Mouse (Mus musculus): ENCODE measurements around the gene Zfp949. TPM values are rescaled to one million over a fixed set of nuclear protein-coding genes. Genes with fewer than 3 reads are reported as not detected.
A peak's percentile ranks its signal among the peaks of the same experiment; 100 is the strongest.

Gene Zfp949
- total RNA-seq (2014; fragmentation: Nextera tagmentation) (14.9 and 30.9 TPM in 2 replicates), total RNA-seq (2017) (13.6 and 14.0 TPM in 2 replicates), polyA plus RNA-seq (2012) (0.45 and 0.93 TPM in 2 replicates)

DNA sequence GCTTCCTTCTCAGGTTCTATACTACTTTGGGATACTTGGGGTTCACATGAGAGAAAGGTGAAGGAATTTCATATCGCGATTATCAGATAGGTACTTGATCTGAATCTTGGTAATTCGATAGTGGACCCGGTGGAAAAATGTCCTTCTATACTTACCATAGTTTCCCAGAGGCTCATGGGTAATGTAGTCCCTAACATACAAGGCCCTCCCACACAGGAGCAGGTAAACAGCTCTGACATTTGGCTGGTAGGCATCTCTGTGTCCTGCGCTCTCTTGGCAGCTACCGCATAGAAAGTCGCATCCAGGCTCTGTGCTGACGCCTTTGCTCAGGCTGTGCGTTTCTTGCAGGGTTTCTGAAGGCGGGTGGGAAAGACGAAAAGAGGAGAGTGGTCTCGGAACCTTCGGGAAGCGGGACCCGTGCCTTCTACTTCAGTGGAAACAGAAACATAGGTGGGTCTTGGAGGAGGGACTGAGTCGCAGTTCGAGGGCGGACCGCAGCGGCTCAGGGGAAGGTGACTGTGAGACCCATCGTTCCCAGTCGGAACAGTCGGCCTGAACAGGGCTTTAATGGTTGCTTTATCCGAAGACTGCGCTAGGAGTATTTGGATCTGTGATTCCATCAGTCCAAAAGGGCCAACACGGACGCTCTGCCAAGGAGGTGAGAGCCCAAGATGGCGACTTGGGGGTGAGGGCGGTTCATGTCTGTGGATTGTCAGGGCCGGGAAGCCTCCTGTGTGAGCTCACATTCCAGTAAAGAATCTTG is at the start of gene Zfp949:
Gene Zfp949 (plus strand): TSS at position 170 of the 763 bp plus-strand sequence.
- H3K4me1 ChIP-seq (ENCODE audit: insufficient read depth, low read depth, low read length), result peaks cover 32% of the 10 kb centered on the region
- peak within 1 kb of the TSS; percentile 74 for H3K4me3 ChIP-seq (ENCODE audit: low read depth, low read length)
- no peaks in the 10 kb centered on the region for H3K9me3 ChIP-seq (replicated peaks)
- H3K27me3 ChIP-seq (ENCODE audit: insufficient read depth, low read length), result no peaks in the 10 kb centered on the region
- DNase-seq (ENCODE audit: low spot score) (peak; percentile 57), ATAC-seq (ENCODE audit: extremely low read depth, insufficient number of reproducible peaks, low FRiP score, poor library complexity, severe bottlenecking) (peak; percentile 82)
- peaks cover 22% of the 10 kb centered on the region for H3K36me3 ChIP-seq (replicated peaks)
- TF ChIP-seq TAL1 (conservative IDR thresholded peaks at IDR 0.05; ENCODE audit: low read depth, low read length), result no peak
- TF ChIP-seq GATA1 (IDR thresholded peaks at IDR 0.05; ENCODE audit: borderline replicate concordance, low read length), result no peak
- TF ChIP-seq POLR2AphosphoS5 (IDR thresholded peaks at IDR 0.05; ENCODE audit: insufficient replicate concordance, low read depth, low read length), result no peak
- no peak for TF ChIP-seq CTCF (IDR thresholded peaks at IDR 0.05; ENCODE audit: low read depth, low read length)
- no peak for TF ChIP-seq GATA2 (IDR thresholded peaks at IDR 0.05; ENCODE audit: borderline replicate concordance, low read depth, low read length)

DNA sequence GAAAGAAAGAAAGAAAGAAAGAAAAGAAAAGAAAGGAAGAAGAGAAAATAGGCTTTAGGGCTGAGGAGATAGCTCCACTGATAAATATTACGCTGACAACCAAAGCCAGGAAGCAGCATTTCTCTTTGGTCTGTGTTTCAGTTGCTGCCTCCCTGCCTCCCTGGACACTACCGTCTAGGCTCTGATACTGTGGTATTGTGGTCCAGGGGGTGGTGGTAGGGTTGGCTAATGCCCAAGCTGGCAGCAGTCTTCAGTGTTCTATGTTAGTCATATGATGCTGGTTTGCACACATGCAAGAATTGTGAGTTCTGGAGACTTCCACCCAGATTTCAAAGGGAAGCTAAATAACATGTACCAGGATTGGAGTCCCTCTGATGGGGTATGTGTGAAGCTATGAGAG is 47.7 kb upstream of the Zfp949 start:
- Histone ChIP-seq H3K9me3 (replicated peaks) (no peaks in the 10 kb centered on the region), H3K4me3 (ENCODE audit: low read depth, low read length) (no peak overlapping the region), H3K27me3 (ENCODE audit: insufficient read depth, low read length) (peaks cover 41% of the 10 kb centered on the region), H3K36me3 (replicated peaks) (no peaks in the 10 kb centered on the region), H3K4me1 (ENCODE audit: insufficient read depth, low read depth, low read length) (no peaks in the 10 kb centered on the region)
- ATAC-seq (ENCODE audit: extremely low read depth, insufficient number of reproducible peaks, low FRiP score, poor library complexity, severe bottlenecking), result no peak
- TF ChIP-seq GATA1 (IDR thresholded peaks at IDR 0.05; ENCODE audit: borderline replicate concordance, low read length) (no peak), GATA2 (IDR thresholded peaks at IDR 0.05; ENCODE audit: borderline replicate concordance, low read depth, low read length) (no peak), TAL1 (conservative IDR thresholded peaks at IDR 0.05; ENCODE audit: low read depth, low read length) (no peak), POLR2AphosphoS5 (IDR thresholded peaks at IDR 0.05; ENCODE audit: insufficient replicate concordance, low read depth, low read length) (no peak), CTCF (IDR thresholded peaks at IDR 0.05; ENCODE audit: low read depth, low read length) (no peak)
- no peak for DNase-seq (ENCODE audit: low spot score)

DNA sequence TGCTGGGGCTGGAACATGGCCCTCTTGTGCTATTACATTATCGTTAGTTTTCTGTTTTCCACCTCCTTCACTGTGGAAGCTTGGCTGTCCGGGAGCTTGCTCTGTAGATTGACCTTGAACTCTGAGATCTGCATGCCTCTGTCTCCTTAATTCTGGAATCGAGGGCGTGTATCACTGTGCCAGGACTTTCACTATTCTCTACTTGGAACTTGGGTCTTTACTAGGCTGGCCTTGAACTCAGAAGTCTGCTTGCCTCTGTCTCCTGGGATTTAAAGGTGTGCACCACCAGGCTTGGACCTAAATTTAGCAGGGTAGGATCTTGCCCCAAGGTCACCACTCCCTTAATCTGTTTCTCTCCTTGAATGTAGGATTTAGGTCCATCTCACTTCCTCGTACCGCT is 46.0 kb upstream of the Zfp949 start:
- TF ChIP-seq GATA2 (IDR thresholded peaks at IDR 0.05; ENCODE audit: borderline replicate concordance, low read depth, low read length) (no peak), GATA1 (IDR thresholded peaks at IDR 0.05; ENCODE audit: borderline replicate concordance, low read length) (no peak), TAL1 (conservative IDR thresholded peaks at IDR 0.05; ENCODE audit: low read depth, low read length) (no peak), CTCF (IDR thresholded peaks at IDR 0.05; ENCODE audit: low read depth, low read length) (no peak), POLR2AphosphoS5 (IDR thresholded peaks at IDR 0.05; ENCODE audit: insufficient replicate concordance, low read depth, low read length) (no peak)
- Histone ChIP-seq H3K4me1 (ENCODE audit: insufficient read depth, low read depth, low read length) (no peaks in the 10 kb centered on the region), H3K27me3 (ENCODE audit: insufficient read depth, low read length) (peaks cover 33% of the 10 kb centered on the region), H3K36me3 (replicated peaks) (no peaks in the 10 kb centered on the region), H3K9me3 (replicated peaks) (no peaks in the 10 kb centered on the region), H3K4me3 (ENCODE audit: low read depth, low read length) (no peak overlapping the region)
- DNase-seq (ENCODE audit: low spot score) (no peak), ATAC-seq (ENCODE audit: extremely low read depth, insufficient number of reproducible peaks, low FRiP score, poor library complexity, severe bottlenecking) (no peak)

DNA sequence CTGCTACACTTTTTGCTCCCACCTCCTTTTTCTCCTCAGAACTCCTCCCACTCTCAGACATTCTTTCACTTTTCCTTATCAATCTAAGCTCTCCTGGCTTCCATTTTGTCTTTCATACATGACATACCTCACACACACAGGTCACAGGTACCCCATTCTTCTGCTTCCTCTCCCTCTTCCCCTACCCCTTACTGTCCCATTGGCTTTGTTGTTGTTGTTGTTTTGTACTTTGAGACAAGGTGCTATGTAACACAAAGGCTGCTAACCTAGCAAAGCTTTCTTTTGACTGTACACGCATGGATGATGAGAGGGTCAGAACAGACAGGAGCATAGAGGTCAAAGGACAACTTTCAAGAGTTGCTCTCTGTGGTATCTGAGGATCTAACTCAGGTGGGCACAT is 32.3 kb upstream of the Zfp949 start:
- Histone ChIP-seq H3K4me1 (ENCODE audit: insufficient read depth, low read depth, low read length) (peaks cover 7% of the 10 kb centered on the region), H3K4me3 (ENCODE audit: low read depth, low read length) (no peak overlapping the region), H3K27me3 (ENCODE audit: insufficient read depth, low read length) (peaks cover 7% of the 10 kb centered on the region), H3K36me3 (replicated peaks) (peaks cover 6% of the 10 kb centered on the region), H3K9me3 (replicated peaks) (no peaks in the 10 kb centered on the region)
- no peak for ATAC-seq (ENCODE audit: extremely low read depth, insufficient number of reproducible peaks, low FRiP score, poor library complexity, severe bottlenecking)
- no peak for DNase-seq (ENCODE audit: low spot score)
- no peak for TF ChIP-seq TAL1 (conservative IDR thresholded peaks at IDR 0.05; ENCODE audit: low read depth, low read length)
- no peak for TF ChIP-seq CTCF (IDR thresholded peaks at IDR 0.05; ENCODE audit: low read depth, low read length)
- TF ChIP-seq GATA2 (IDR thresholded peaks at IDR 0.05; ENCODE audit: borderline replicate concordance, low read depth, low read length), result no peak
- no peak for TF ChIP-seq POLR2AphosphoS5 (IDR thresholded peaks at IDR 0.05; ENCODE audit: insufficient replicate concordance, low read depth, low read length)
- TF ChIP-seq GATA1 (IDR thresholded peaks at IDR 0.05; ENCODE audit: borderline replicate concordance, low read length), result no peak

DNA sequence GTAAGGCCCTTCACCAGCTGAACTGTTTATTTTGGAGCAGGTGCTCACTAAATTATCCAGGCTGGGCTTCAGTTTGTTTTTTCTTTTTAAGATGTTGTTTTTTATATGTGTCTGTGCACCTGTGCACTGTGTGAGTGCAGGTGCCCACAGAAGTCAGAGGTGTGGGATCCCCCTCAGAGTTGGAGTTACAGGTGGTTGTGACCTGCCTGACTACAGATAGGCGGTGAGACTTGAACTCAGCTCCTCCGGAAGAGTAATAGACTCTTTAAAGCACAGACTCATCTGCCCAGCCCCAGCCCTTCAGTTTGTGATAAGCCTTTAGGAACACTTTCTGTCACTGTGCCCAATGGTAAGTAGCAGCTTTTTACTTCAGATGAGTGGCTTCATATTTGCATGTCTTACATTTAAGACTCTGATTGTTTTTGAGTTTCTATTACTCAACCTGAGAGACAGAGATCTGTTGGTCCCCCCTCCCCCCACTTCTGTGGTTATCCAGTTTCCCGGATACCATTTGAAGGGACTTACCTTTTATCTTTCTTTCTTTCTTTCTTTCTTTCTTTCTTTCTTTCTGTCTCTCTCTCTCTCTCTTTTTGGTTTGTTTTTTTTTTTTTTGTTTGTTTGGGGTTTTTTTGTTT is 31.3 kb upstream of the Zfp949 start:
- Histone ChIP-seq H3K36me3 (replicated peaks) (peaks cover 14% of the 10 kb centered on the region), H3K4me3 (ENCODE audit: low read depth, low read length) (no peak overlapping the region), H3K4me1 (ENCODE audit: insufficient read depth, low read depth, low read length) (peaks cover 14% of the 10 kb centered on the region), H3K27me3 (ENCODE audit: insufficient read depth, low read length) (peaks cover 3% of the 10 kb centered on the region; the same call in 1 of the 2 replicates), H3K9me3 (replicated peaks) (no peaks in the 10 kb centered on the region)
- ATAC-seq (ENCODE audit: extremely low read depth, insufficient number of reproducible peaks, low FRiP score, poor library complexity, severe bottlenecking) (no peak), DNase-seq (ENCODE audit: low spot score) (no peak)
- TF ChIP-seq CTCF (IDR thresholded peaks at IDR 0.05; ENCODE audit: low read depth, low read length) (no peak), POLR2AphosphoS5 (IDR thresholded peaks at IDR 0.05; ENCODE audit: insufficient replicate concordance, low read depth, low read length) (no peak), GATA1 (IDR thresholded peaks at IDR 0.05; ENCODE audit: borderline replicate concordance, low read length) (no peak), TAL1 (conservative IDR thresholded peaks at IDR 0.05; ENCODE audit: low read depth, low read length) (no peak), GATA2 (IDR thresholded peaks at IDR 0.05; ENCODE audit: borderline replicate concordance, low read depth, low read length) (no peak)

Measured in G1E (cell line).